Mouse (Mus musculus): Measurements from ENCODE around the gene Vamp3. TPM values are rescaled to one million over a fixed set of nuclear protein-coding genes. Genes with fewer than 3 reads are reported as not detected.

The Vamp3 gene
- 100 to 1,000 TPM; 132 to 133 TPM for total RNA-seq (2023)

DNA sequence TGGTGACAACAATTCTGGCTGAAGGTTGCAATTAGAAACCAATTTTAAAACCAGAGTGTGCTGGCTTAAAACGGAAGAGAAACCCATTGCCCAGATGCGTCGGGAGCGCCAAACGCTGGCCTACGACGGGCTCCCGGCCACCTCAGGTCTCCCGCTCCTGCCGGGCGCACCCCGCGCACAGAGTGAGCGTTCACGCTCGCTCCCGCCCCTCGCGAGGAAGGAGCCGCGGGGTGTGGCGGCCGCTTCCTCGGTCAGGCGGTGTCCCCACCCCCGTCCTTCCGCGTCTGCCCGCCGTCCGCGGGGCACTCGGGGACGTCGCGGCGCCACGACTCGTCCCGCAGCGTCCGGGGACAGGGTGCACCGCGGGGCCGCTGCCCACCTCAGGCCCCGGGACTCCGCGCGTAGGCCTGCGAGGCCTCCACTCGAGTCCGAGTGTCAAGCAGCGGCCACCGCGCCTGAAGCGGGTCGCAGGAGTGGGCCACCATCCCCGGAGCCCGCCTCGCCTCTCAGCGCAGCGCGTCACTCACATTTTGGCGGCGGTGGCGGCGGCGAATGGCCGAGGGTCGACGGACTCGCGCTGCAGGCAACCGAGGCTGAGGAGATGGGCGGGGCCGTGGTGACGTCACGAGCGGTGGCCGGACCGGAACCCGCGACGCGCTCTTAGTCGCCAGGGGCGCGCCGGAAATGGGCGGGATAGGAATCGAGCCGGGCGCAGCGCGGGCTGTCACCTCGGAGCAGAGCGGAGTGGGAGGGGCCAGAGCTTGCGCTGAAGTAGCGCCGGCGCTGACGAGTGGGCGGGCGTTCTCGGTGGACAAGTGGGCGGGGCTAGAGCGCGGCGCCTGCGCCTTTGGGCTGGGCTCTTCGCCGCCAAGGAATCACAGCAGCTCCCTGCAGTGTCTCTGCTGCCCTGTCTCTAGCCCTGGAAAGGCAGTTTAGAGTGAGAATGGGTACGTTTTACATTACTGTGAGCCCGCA lies at the start of gene Vamp3:
Gene Vamp3 (minus strand): TSS at position 617 of the 975 bp plus-strand sequence.

DNA sequence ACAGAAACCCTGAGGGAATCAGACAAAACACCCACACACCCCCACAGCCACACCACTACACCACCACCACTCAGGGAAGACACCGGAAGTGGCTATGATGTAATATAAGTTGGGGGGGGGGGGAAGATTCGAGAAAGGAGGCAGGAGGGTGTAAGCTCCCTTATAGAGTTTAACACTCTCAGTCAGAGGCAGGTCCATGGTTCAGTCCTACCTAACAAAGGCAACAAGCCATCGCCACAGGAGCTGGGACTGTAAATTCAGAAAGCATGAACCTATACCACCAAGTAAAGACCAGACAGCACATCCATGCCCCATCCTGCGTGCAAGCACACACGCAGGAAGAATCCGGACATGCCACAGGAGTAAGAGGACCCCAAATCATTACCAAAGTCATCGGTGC lies 31.5 kb upstream of the Vamp3 start, which contains the start of gene Gm13090:
Gene Gm13090 (plus strand): TSS at position 301 of the 400 bp plus-strand sequence.

DNA sequence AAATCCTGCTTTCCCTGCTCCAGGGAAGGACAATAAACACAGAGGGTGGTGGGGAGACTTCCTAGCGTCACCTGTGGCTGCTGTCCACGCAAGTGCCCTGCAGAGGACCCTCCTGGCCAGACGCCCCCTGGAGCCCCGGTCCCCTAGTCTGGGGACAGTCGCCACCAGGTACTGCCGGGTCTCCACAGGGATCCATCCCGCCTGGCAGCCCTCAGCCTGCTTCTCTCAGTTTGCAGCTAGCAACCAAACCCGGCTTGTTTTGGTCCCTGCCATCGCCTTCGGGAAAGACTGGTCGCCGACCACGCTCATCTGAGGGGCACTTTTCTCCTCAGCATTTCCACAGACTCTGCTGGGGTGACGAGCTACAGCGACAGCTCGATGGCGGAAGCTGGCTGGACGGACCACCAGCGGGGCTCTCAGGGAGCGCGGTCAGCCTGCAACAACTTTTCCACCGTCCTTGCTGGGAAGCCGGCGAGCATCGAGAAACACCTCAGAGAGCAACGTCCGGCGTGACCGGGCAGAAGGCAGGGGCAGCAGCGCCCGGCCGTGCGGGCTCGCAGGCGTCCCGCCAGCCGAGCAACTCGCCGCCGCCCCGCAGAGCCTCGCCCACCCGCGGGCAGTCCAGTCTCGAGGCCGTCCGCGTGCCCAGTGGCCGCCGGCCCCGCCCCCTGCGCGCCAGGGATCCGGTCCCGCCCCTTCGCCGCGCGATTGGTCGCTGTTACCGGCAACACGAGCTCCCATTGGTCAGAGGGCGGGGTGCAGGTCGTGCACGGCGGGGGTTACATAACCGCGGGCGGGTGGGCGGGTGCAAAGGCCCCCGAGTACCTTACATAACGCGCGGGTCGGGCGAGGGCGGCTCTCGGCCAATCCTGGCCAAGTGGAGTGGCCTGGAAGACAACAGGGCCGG lies 13.5 kb downstream of the Vamp3 start, which contains the start of gene Per3:
Gene Per3 (minus strand): TSS at position 629 of the 907 bp plus-strand sequence.

Other genes starting within 250 kb of the Vamp3 start
- gene Errfi1, start 204.0 kb downstream of the Vamp3 start, total RNA-seq (2023), result 1 to 10 TPM; 4.0 to 7.1 TPM
- 10 to 100 TPM; 67.8 to 80.1 TPM for gene Park7, start 143.5 kb downstream of the Vamp3 start, total RNA-seq (2023)
- not detected for gene Tnfrsf9, start 143.4 kb downstream of the Vamp3 start, total RNA-seq (2023)
- not detected for gene Uts2, start 60.9 kb downstream of the Vamp3 start, total RNA-seq (2023)
- gene Per3, start 13.3 kb downstream of the Vamp3 start, total RNA-seq (2023), result 1 to 10 TPM; 2.6 to 2.8 TPM
- gene Gm13090, start 31.6 kb upstream of the Vamp3 start, total RNA-seq (2023), result not detected

Measured in neutrophil, adult 59 days (primary cell).